Mouse (Mus musculus) CD8-positive naive resting alpha-beta T cell, adult 2 months (primary cell): ENCODE results near the gene Ski.
A peak's percentile ranks its signal among the peaks of the same experiment; 100 is the strongest.

Source experiments
- DNase-seq, 2 experiments: peaks; one replicate each; pipeline ENCODE4 v3.0.0; 2022; ENCODE audit warnings: low read depth in 2 of 2, low spot score in 2 of 2

Gene Ski

GRCm38 (mm10) chr4:155235311-155236119, 13.1 kb upstream of the Ski start:
- peak in 1 of 2 experiments; percentile 46 for DNase-seq

GRCm38 (mm10) chr4:155234371-155235310, 12.2 kb upstream of the Ski start:
- DNase-seq = no peak

GRCm38 (mm10) chr4:155233878-155234277, 11.5 kb upstream of the Ski start:
- DNase-seq = no peak

- no peak for DNase-seq
Observed at GRCm38 (mm10) chr4:155228461-155228860, 6.1 kb upstream of the Ski start.

GRCm38 (mm10) chr4:155227986-155228385, 5.6 kb upstream of the Ski start:
- no peak for DNase-seq

GRCm38 (mm10) chr4:155225918-155226317, 3.5 kb upstream of the Ski start:
- no peak for DNase-seq

- no peak for DNase-seq
Observed at GRCm38 (mm10) chr4:155223594-155224528, 1.5 kb upstream of the Ski start.

- DNase-seq = peak; percentile 97
Observed at GRCm38 (mm10) chr4:155222841-155223593, 625 bp upstream of the Ski start.

GRCm38 (mm10) chr4:155221599-155222551, 517 bp downstream of the Ski start:
- peak in 1 of 2 experiments; percentile 40 for DNase-seq

- no peak for DNase-seq
Observed at GRCm38 (mm10) chr4:155221106-155221505, 1.3 kb downstream of the Ski start.

GRCm38 (mm10) chr4:155220213-155221100, 1.9 kb downstream of the Ski start:
- no peak for DNase-seq

GRCm38 (mm10) chr4:155219271-155220212, 2.9 kb downstream of the Ski start:
- no peak for DNase-seq

- DNase-seq = no peak
Observed at GRCm38 (mm10) chr4:155218104-155218732, 4.2 kb downstream of the Ski start.

GRCm38 (mm10) chr4:155217241-155218103, 4.9 kb downstream of the Ski start:
- DNase-seq = peak in 1 of 2 experiments; percentile 47
